Mouse (Mus musculus) lung, postnatal 0 days (tissue): ENCODE measurements around the gene Eya2. TPM values are rescaled to one million over a fixed set of nuclear protein-coding genes. Genes with fewer than 3 reads are reported as not detected.

Source experiments
- ATAC-seq: fragments of 200-750 bp; cut with Nextera tagmentation; 2 replicates; pipeline ENCODE4 v1.8.0; 2017; ENCODE audit warnings: moderate library complexity
- DNase-seq: peaks from one replicate; pipeline ENCODE4 v3.0.0-alpha.2; 2016; ENCODE audit warnings: low spot score
- H3K27ac ChIP-seq: fragments of 300-500 bp; sonication (generic); 2 replicates; pipeline ENCODE4 v1.5.1; 2014; ENCODE audit warnings: antibody characterized with exemption, mild to moderate bottlenecking, low read length, mixed read lengths
- H3K27me3 ChIP-seq: fragments of 300-500 bp; sonication (generic); replicated peaks from 2 replicates; pipeline ENCODE4 v1.6.1; 2014; ENCODE audit warnings: low read length, mixed read lengths; ENCODE audit not compliant: insufficient read depth
- H3K36me3 ChIP-seq: fragments of 300-500 bp; sonication (generic); 2 replicates; pipeline ENCODE4 v1.6.1; 2014; ENCODE audit warnings: low read length, mixed read lengths; ENCODE audit not compliant: insufficient read depth
- H3K4me1 ChIP-seq: fragments of 300-500 bp; sonication (generic); 2 replicates; pipeline ENCODE4 v1.6.1; 2014; ENCODE audit warnings: antibody characterized with exemption, low read depth, low read length, mixed read lengths; ENCODE audit not compliant: insufficient read depth
- H3K4me2 ChIP-seq: fragments of 300-500 bp; sonication (generic); replicated peaks from 2 replicates; pipeline ENCODE4 v1.6.1; 2014; ENCODE audit warnings: low read depth, mild to moderate bottlenecking, low read length, moderate library complexity, mixed read lengths
- H3K4me3 ChIP-seq: fragments of 300-500 bp; sonication (generic); 2 replicates; pipeline ENCODE4 v1.5.1; 2014; ENCODE audit warnings: low read depth, low read length
- H3K9ac ChIP-seq: fragments of 300-500 bp; sonication (generic); replicated peaks from 2 replicates; pipeline ENCODE4 v1.6.1; 2014; ENCODE audit warnings: low read depth, mild to moderate bottlenecking
- H3K9me3 ChIP-seq: fragments of 300-500 bp; sonication (generic); 2 replicates; pipeline ENCODE4 v1.6.1; 2016; ENCODE audit warnings: low read length, mixed read lengths
- CTCF ChIP-seq: IDR thresholded peaks from 2 replicates; pipeline ENCODE4 v1.5.1; 2016; ENCODE audit warnings: antibody characterized with exemption, mild to moderate bottlenecking
- EP300 ChIP-seq: IDR thresholded peaks from 2 replicates; pipeline ENCODE4 v1.6.1; 2016; ENCODE audit warnings: antibody characterized with exemption, mild to moderate bottlenecking, control low read depth
- WGBS: fragments of 180-500 bp; shearing (Covaris S2); extraction: QIAGEN DNeasy Blood & Tissue Kit; methylation state at CpG from one replicate; pipeline ENCODE4 v1.1.7; 2014; 5-methylcytosine and 5-hydroxymethylcytosine counted together
- polyA plus RNA-seq: library from polyadenylated mRNA; unstranded; fragments of >200 nt; fragmentation: Nextera tagmentation; extraction: Ambion mirVana; gene quantifications from 2 replicates; pipeline ENCODE4 v1.2.1, GENCODE M21; 2015

Eya2 gene
- polyA plus RNA-seq, 1 experiment from 2014 or later, result 27.8 TPM

- Histone ChIP-seq H3K9me3 (no peaks in the 10 kb centered on the region), H3K27ac (no peak overlapping the region), H3K4me3 (no peak overlapping the region), H3K4me2 (no peak overlapping the region), H3K9ac (no peak overlapping the region), H3K27me3 (no peaks in the 10 kb centered on the region), H3K4me1 (no peaks in the 10 kb centered on the region), H3K36me3 (no peaks in the 10 kb centered on the region)
- no peak for ATAC-seq
- 27% methylated on average over 8 of the region's 8 CpGs for WGBS
- DNase-seq, result no peak
- TF ChIP-seq EP300 (no peak), CTCF (no peak)
These were observed 92.7 kb downstream of the Eya2 start for GRCm38 (mm10) chr2:165687516-165687915.

GRCm38 (mm10) chr2:165688896-165689295, 94.1 kb downstream of the Eya2 start:
- ATAC-seq (no peak), DNase-seq (no peak)
- no peak overlapping the region for H3K4me2 ChIP-seq
- H3K36me3 ChIP-seq, result no peaks in the 10 kb centered on the region
- no peaks in the 10 kb centered on the region for H3K27me3 ChIP-seq
- no peak overlapping the region for H3K9ac ChIP-seq
- no peaks in the 10 kb centered on the region for H3K9me3 ChIP-seq
- 83% methylated on average over 4 of the region's 4 CpGs for WGBS
- H3K4me1 ChIP-seq, result no peaks in the 10 kb centered on the region
- TF ChIP-seq CTCF (no peak), EP300 (no peak)
- no peak overlapping the region for H3K4me3 ChIP-seq
- H3K27ac ChIP-seq, result no peak overlapping the region

GRCm38 (mm10) chr2:165691016-165691415, 96.2 kb downstream of the Eya2 start:
- Histone ChIP-seq H3K9me3 (no peaks in the 10 kb centered on the region), H3K27ac (no peak overlapping the region), H3K4me2 (no peak overlapping the region), H3K27me3 (no peaks in the 10 kb centered on the region), H3K9ac (no peak overlapping the region), H3K4me3 (no peak overlapping the region), H3K36me3 (no peaks in the 10 kb centered on the region), H3K4me1 (no peaks in the 10 kb centered on the region)
- ATAC-seq (no peak), DNase-seq (no peak)
- WGBS, result 69% methylated on average over 3 of the region's 3 CpGs
- TF ChIP-seq CTCF (no peak), EP300 (no peak)

DNA sequence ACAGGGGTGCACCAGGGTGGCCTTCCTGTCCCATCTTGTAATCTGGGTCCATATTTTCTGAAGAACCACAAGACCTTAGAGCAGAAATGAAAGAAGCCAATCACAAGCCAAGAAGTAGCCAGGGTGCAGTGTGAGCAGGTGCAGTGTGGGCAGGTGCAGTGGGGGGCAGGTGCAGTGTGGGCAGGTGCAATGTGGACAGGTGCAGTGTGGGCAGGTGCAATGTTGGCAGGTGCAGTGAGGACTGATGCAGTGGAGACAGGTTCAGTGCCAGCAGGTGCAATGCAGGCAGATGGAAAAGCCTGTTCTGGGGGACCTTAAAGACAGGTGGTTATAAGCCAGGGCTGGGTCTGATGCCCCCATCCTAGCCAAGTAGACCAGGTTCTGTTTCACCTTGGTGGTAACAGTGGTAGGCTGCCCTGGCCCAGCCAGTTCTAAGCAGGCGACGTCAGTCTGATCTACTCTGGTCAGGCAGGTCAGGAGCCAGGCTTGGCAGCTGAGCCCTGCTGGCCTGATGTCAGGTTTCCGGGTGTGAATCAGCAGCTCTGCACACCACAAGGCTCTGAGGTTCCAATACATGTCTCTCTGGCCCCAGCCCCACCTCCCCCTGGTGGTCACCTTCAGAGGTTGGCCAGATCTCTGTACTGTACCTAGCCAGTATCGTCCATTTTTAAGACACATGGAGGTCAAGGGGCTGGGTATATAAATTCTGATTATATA, 98.3 kb downstream of the Eya2 start:
- WGBS, result 40% methylated on average over 4 of the region's 4 CpGs
- Histone ChIP-seq H3K4me2 (no peak overlapping the region), H3K27ac (no peak overlapping the region), H3K9me3 (no peaks in the 10 kb centered on the region), H3K9ac (no peak overlapping the region), H3K4me1 (no peaks in the 10 kb centered on the region), H3K27me3 (no peaks in the 10 kb centered on the region), H3K36me3 (no peaks in the 10 kb centered on the region), H3K4me3 (no peak overlapping the region)
- TF ChIP-seq CTCF, result peak; percentile 64
- no peak for TF ChIP-seq EP300
- peak; percentile 87 for ATAC-seq
- DNase-seq, result peak; percentile 64

DNA sequence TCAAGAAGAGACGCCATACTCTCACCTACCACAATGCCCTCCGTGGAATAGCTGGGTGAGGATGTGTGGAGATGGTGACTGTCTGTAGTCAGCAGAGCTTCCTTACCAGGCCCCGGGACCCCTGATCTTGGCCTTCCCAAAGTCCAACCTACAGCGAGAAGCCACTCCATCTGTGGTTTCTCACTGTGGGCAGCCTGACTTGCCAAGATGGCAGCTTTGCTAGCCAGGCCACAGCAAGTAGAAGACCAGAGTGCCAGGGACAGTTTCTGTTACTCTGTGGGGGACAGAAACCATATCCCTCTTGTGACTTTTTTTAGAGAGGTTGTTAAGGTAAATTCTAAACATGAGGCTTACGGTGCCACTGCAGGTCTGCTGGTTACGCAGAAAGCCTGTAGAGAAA, 99.9 kb downstream of the Eya2 start:
- DNase-seq, result no peak
- WGBS, result 89% methylated on average over 6 of the region's 6 CpGs
- Histone ChIP-seq H3K36me3 (no peaks in the 10 kb centered on the region), H3K27ac (no peak overlapping the region), H3K4me2 (no peak overlapping the region), H3K27me3 (no peaks in the 10 kb centered on the region), H3K4me3 (no peak overlapping the region), H3K9ac (no peak overlapping the region), H3K9me3 (no peaks in the 10 kb centered on the region), H3K4me1 (no peaks in the 10 kb centered on the region)
- ATAC-seq, result no peak
- TF ChIP-seq EP300, result no peak
- no peak for TF ChIP-seq CTCF

DNA sequence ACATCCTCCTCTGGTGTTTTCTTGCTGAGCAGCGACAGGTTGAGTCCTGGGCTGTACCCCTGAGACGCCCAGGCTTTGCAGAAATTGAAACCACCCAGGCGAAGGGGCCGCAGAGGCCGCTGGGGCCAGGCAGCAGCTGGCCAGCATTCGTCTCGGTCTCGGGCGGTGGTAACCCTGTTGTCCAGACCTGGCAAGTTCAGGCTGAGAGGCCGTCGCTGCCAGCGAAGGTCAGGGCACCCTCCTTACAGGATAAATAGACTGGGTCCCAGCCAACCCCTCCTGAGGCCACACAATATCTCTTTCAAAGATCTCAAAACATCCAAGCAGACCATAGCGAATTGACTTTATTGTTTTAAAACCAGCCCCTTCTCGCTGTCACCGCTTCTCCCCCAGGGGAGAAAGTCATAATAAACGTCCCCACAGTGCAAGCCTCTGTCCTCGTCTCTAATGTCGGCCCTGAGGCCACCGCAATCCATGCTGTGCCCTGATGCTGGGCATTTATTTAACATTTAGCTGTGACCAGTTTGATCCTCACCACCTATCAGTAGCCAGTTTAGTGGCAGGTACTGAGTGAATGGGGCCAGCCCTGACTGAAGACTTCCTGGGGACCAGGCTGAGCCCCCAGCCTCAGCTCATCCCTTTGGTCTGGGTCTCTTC, 105.5 kb downstream of the Eya2 start:
- H3K27ac ChIP-seq, result no peak overlapping the region
- TF ChIP-seq CTCF, result no peak
- no peak for TF ChIP-seq EP300
- no peaks in the 10 kb centered on the region for H3K4me1 ChIP-seq
- no peak overlapping the region for H3K9ac ChIP-seq
- H3K9me3 ChIP-seq, result no peaks in the 10 kb centered on the region
- H3K4me3 ChIP-seq, result no peak overlapping the region
- no peak overlapping the region for H3K4me2 ChIP-seq
- H3K27me3 ChIP-seq, result no peaks in the 10 kb centered on the region
- no peaks in the 10 kb centered on the region for H3K36me3 ChIP-seq
- ATAC-seq, result no peak
- WGBS, result 69% methylated on average over 19 of the region's 19 CpGs
- DNase-seq, result no peak
